Mouse (Mus musculus) bone marrow, adult 2 months (tissue): ENCODE results near the gene Efnb2.

Experiments used
- CTCF ChIP-seq: fragments of 200-500 bp; IDR thresholded peaks from 2 replicates; pipeline ENCODE4 v1.5.1; 2011; ENCODE audit warnings: low read length, control low read depth; ENCODE audit not compliant: control insufficient read depth, insufficient read depth
- POLR2A ChIP-seq: fragments of 200-500 bp; IDR thresholded peaks from 2 replicates; pipeline ENCODE4 v1.6.1; 2011; ENCODE audit warnings: low read depth, mild to moderate bottlenecking, control low read depth, low read length, borderline replicate concordance; ENCODE audit not compliant: control insufficient read depth

DNA sequence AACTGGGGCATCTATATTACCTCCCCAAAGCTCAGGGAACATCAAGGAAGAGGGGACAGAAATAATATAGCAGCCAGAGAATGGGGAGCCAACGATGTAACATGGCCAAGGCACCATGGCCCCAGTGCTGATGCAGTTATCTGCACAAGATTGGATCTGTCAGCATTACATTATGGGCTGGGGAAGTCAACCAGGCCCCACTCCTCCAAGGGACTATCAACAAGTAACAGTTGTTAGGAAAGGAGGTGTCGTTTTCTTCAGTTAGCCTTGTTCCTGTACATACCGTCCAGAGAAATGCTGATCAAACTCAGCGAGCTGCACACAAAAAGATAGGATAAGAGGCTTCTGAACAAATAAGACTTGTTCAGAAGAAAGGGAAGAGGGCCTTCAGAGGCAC, 77.1 kb downstream of the Efnb2 start:
- no peak for TF ChIP-seq POLR2A
- TF ChIP-seq CTCF: no peak
